Mouse (Mus musculus) hindbrain, postnatal 0 days (tissue): ENCODE results near the gene Clic1. TPM values are rescaled to one million over a fixed set of nuclear protein-coding genes. Genes with fewer than 3 reads are reported as not detected.

Source experiments
- ATAC-seq: fragments of 200-750 bp; cut with Nextera tagmentation; 2 replicates; pipeline ENCODE4 v1.8.0; 2017; ENCODE audit warnings: mild to moderate bottlenecking, moderate TSS enrichment, moderate library complexity
- DNase-seq: peaks from one replicate; pipeline ENCODE4 v3.0.0-alpha.2; 2015; ENCODE audit warnings: low spot score
- H3K27ac ChIP-seq: fragments of 300-500 bp; sonication (generic); 2 replicates; pipeline ENCODE4 v1.5.1; 2014; ENCODE audit warnings: mild to moderate bottlenecking
- H3K27me3 ChIP-seq: fragments of 300-500 bp; sonication (generic); 2 replicates; pipeline ENCODE4 v1.6.1; 2014; ENCODE audit warnings: low read length, mixed read lengths; ENCODE audit not compliant: insufficient read depth
- H3K36me3 ChIP-seq: fragments of 300-500 bp; sonication (generic); 2 replicates; pipeline ENCODE4 v1.6.1; 2014; ENCODE audit warnings: low read length, mixed read lengths; ENCODE audit not compliant: insufficient read depth
- H3K4me1 ChIP-seq: fragments of 300-500 bp; sonication (generic); 2 replicates; pipeline ENCODE4 v1.6.1; 2014; ENCODE audit warnings: antibody characterized with exemption, low read length, mixed read lengths; ENCODE audit not compliant: insufficient read depth
- H3K4me2 ChIP-seq: fragments of 300-500 bp; sonication (generic); 2 replicates; pipeline ENCODE4 v1.6.1; 2014; ENCODE audit warnings: low read depth, mild to moderate bottlenecking, low read length, moderate library complexity, mixed read lengths
- H3K4me3 ChIP-seq: fragments of 300-500 bp; sonication (generic); 2 replicates; pipeline ENCODE4 v1.5.1; 2014; ENCODE audit warnings: low read length
- H3K9ac ChIP-seq: fragments of 300-500 bp; sonication (generic); replicated peaks from 2 replicates; pipeline ENCODE4 v1.6.1; 2014; ENCODE audit warnings: mild to moderate bottlenecking, low read length, moderate library complexity, mixed read lengths
- H3K9me3 ChIP-seq: fragments of 300-500 bp; sonication (generic); 2 replicates; pipeline ENCODE4 v1.6.1; 2016; ENCODE audit warnings: low read length, mixed read lengths
- CTCF ChIP-seq: IDR thresholded peaks from 2 replicates; pipeline ENCODE4 v1.5.1; 2016; ENCODE audit warnings: antibody characterized with exemption, control low read depth, low read depth
- WGBS: fragments of 180-500 bp; shearing (Covaris S2); extraction: QIAGEN DNeasy Blood & Tissue Kit; methylation state at CpG from one replicate; pipeline ENCODE4 v1.1.7; 2014; 5-methylcytosine and 5-hydroxymethylcytosine counted together
- polyA plus RNA-seq: library from polyadenylated mRNA; unstranded; fragments of >200 nt; fragmentation: Nextera tagmentation; extraction: Ambion mirVana; gene quantifications from 2 replicates; pipeline ENCODE4 v1.2.1, GENCODE M21; 2015
- total RNA-seq: library from RNA; depleted of rRNA; stranded (reverse); fragments of >200 nt; gene quantifications from 2 replicates; pipeline ENCODE4 v1.2.3, GENCODE M21; 2014

The Clic1 gene
- total and polyA plus RNA-seq, 2 experiments from 2014 or later, result 59.5 to 81.9 TPM

- 77% methylated on average over 3 of the region's 3 CpGs for WGBS
- Histone ChIP-seq H3K4me2 (no peak overlapping the region), H3K27ac (no peak overlapping the region), H3K27me3 (peaks cover 12% of the 10 kb centered on the region), H3K9me3 (no peaks in the 10 kb centered on the region), H3K36me3 (no peaks in the 10 kb centered on the region; the same call in 1 of the 2 replicates), H3K4me1 (peaks cover 12% of the 10 kb centered on the region; the same call in 1 of the 2 replicates), H3K9ac (no peak overlapping the region), H3K4me3 (no peak overlapping the region)
- ATAC-seq, result no peak
- DNase-seq, result peak; percentile 60
- TF ChIP-seq CTCF, result no peak
Measured at GRCm38 (mm10) chr17:35063466-35063865, 13.7 kb downstream of the Clic1 start.

- Histone ChIP-seq H3K9me3 (no peaks in the 10 kb centered on the region), H3K36me3 (no peaks in the 10 kb centered on the region; the same call in 1 of the 2 replicates), H3K9ac (no peak overlapping the region), H3K27ac (no peak overlapping the region), H3K4me3 (no peak overlapping the region), H3K4me2 (peak overlapping the region; percentile 54; the same call in 1 of the 2 replicates), H3K27me3 (peaks cover 12% of the 10 kb centered on the region), H3K4me1 (peaks cover 12% of the 10 kb centered on the region; the same call in 1 of the 2 replicates)
- WGBS, result 38% methylated on average over 10 of the region's 10 CpGs
- no peak for DNase-seq
- TF ChIP-seq CTCF, result no peak
- ATAC-seq, result no peak
Measured at GRCm38 (mm10) chr17:35064378-35064877, 14.7 kb downstream of the Clic1 start.

- H3K9me3 ChIP-seq, result no peaks in the 10 kb centered on the region
- no peak for TF ChIP-seq CTCF
- no peak within 1 kb of the TSS for H3K27ac ChIP-seq
- peaks cover 9% of the 10 kb centered on the region; the same call in 1 of the 2 replicates for H3K4me1 ChIP-seq
- peak within 1 kb of the TSS; percentile 33; the same call in 1 of the 2 replicates for H3K9ac ChIP-seq
- 4% methylated on average over 48 of the region's 48 CpGs for WGBS
- ATAC-seq (no peak), DNase-seq (no peak)
- peak within 1 kb of the TSS; percentile 21 for H3K4me3 ChIP-seq
- H3K27me3 ChIP-seq, result peaks cover 12% of the 10 kb centered on the region
- no peaks in the 10 kb centered on the region; the same call in 1 of the 2 replicates for H3K36me3 ChIP-seq
- H3K4me2 ChIP-seq, result peak within 1 kb of the TSS; percentile 54
Measured at GRCm38 (mm10) chr17:35064951-35065947, 15.5 kb downstream of the Clic1 start, which contains the start of gene Ly6g6c. Ly6g6c (plus strand) TSS chr17:35065388.

GRCm38 (mm10) chr17:35066084-35066483, 16.3 kb downstream of the Clic1 start, which contains the start of gene Mpig6b:
Mpig6b (minus strand) TSS chr17:35066184.
- peak within 1 kb of the TSS; percentile 21 for H3K4me3 ChIP-seq
- peak within 1 kb of the TSS; percentile 54 for H3K4me2 ChIP-seq
- H3K9me3 ChIP-seq, result no peaks in the 10 kb centered on the region
- 56% methylated on average over 10 of the region's 10 CpGs for WGBS
- ATAC-seq (no peak), DNase-seq (no peak)
- peak within 1 kb of the TSS; percentile 33; the same call in 1 of the 2 replicates for H3K9ac ChIP-seq
- peaks cover 12% of the 10 kb centered on the region for H3K27me3 ChIP-seq
- H3K4me1 ChIP-seq, result 0 out of 2 replicates have a peak, but pooled peaks cover 6% of the 10 kb centered on the region
- H3K27ac ChIP-seq, result no peak within 1 kb of the TSS
- TF ChIP-seq CTCF, result no peak
- no peaks in the 10 kb centered on the region; the same call in 1 of the 2 replicates for H3K36me3 ChIP-seq

- no peaks in the 10 kb centered on the region for H3K36me3 ChIP-seq
- ATAC-seq, result no peak
- H3K4me3 ChIP-seq, result no peak overlapping the region
- H3K4me2 ChIP-seq, result no peak overlapping the region
- H3K9me3 ChIP-seq, result no peaks in the 10 kb centered on the region
- no peak overlapping the region for H3K27ac ChIP-seq
- 87% methylated on average over 17 of the region's 17 CpGs for WGBS
- no peak for TF ChIP-seq CTCF
- H3K27me3 ChIP-seq, result peaks cover 12% of the 10 kb centered on the region
- H3K9ac ChIP-seq, result no peak overlapping the region
- H3K4me1 ChIP-seq, result 0 out of 2 replicates have a peak, but pooled peaks cover 6% of the 10 kb centered on the region
- no peak for DNase-seq
Measured at GRCm38 (mm10) chr17:35068213-35068914, 18.6 kb downstream of the Clic1 start.

GRCm38 (mm10) chr17:35070556-35071229, 20.9 kb downstream of the Clic1 start:
- Histone ChIP-seq H3K4me3 (no peak overlapping the region), H3K27me3 (no peaks in the 10 kb centered on the region), H3K9me3 (no peaks in the 10 kb centered on the region), H3K36me3 (no peaks in the 10 kb centered on the region), H3K4me1 (no peaks in the 10 kb centered on the region), H3K9ac (no peak overlapping the region), H3K27ac (no peak overlapping the region), H3K4me2 (no peak overlapping the region)
- DNase-seq (no peak), ATAC-seq (no peak)
- no peak for TF ChIP-seq CTCF
- 47% methylated on average over 6 of the region's 6 CpGs for WGBS
